In genomic region chr4:124434059-124435039, GRCm38 (mm10) we compare ENCODE assay signal across 12 mouse cellular contexts.
DNase-seq lines count a peak whose midpoint lies in the region; ATAC-seq lines count a peak whose summit lies in the region.
"Had no signal": no experiment of that assay in that cellular context is flagged by ENCODE, and none has a peak within 500 bp of the region (broad histone marks: within the 10 kb centered on the region; RNA-seq: fewer than 3 reads in every experiment).

No protein-coding gene starts in this region.

- H3K4me2 ChIP-seq in heart, embryonic 14.5 days (ENCODE audit: low read length) = peak overlapping the region; percentile 59
- H3K4me2 ChIP-seq in stomach, embryonic 15.5 days = peak overlapping the region; percentile 8; the same call in 1 of the 2 replicates
- H3K4me2 ChIP-seq in liver, embryonic 12.5 days = no peak overlapping the region

- peak overlapping the region; percentile 1 to 14; a peak in 2 of 4 replicates for H3K4me3 ChIP-seq in heart, embryonic 14.5 days (ENCODE audit: control insufficient read depth in 1 of 2, insufficient read depth in 1 of 2, low read depth in 1 of 2, low read length in 2 of 2)
- no peak overlapping the region for H3K4me3 ChIP-seq in stomach, embryonic 15.5 days (replicated peaks)
- no peak overlapping the region for H3K4me3 ChIP-seq in liver, embryonic 12.5 days

- peak; percentile 59 for DNase-seq in testis, postnatal 10 days (ENCODE audit: low spot score)
- no peak for DNase-seq in testis, postnatal 14 days (ENCODE audit: low spot score)
- peak; percentile 45 for DNase-seq in kidney, postnatal 10 days
- DNase-seq in T-cell, adult 2 months (ENCODE audit: low spot score) = no peak
- DNase-seq in layer of hippocampus, postnatal 14 days (ENCODE audit: low spot score in 2 of 2) = no peak
- DNase-seq: cerebellum, postnatal 25 days; right cerebral cortex, postnatal 14 days had no signal

- peaks cover 4% of the 10 kb centered on the region; the same call in 1 of the 2 replicates for H3K27me3 ChIP-seq in heart, embryonic 14.5 days (ENCODE audit: control insufficient read depth, insufficient read depth, low read length)
- no peaks in the 10 kb centered on the region for H3K27me3 ChIP-seq in stomach, embryonic 15.5 days (replicated peaks)
- peaks cover 31% of the 10 kb centered on the region for H3K27me3 ChIP-seq in liver, embryonic 12.5 days (replicated peaks)

- 6% methylated on average over 23 of the region's 25 CpGs for WGBS in heart, embryonic 14.5 days
- WGBS in stomach, embryonic 15.5 days = 16% methylated on average over 24 of the region's 25 CpGs
- WGBS in liver, embryonic 12.5 days (ENCODE audit: insufficient replicate concordance) = 8% methylated on average over 21 of the region's 25 CpGs

- H3K27ac ChIP-seq in heart, embryonic 14.5 days (replicated peaks in 1 of 2; ENCODE audit: control insufficient read depth in 1 of 2, insufficient read depth in 1 of 2, low read depth in 2 of 2, low read length in 2 of 2) = 0 out of 4 replicates have a peak overlapping the region, but pooled peaks of 1 of the 2 experiments have one; percentile 19
- H3K27ac ChIP-seq in stomach, embryonic 15.5 days = no peak overlapping the region
- no peak overlapping the region for H3K27ac ChIP-seq in liver, embryonic 12.5 days
- H3K27ac ChIP-seq: macrophage had no signal

- H3K9ac ChIP-seq in heart, embryonic 14.5 days (ENCODE audit: low read length) = 0 out of 2 replicates have a peak overlapping the region, but pooled peaks have one; percentile 30
- H3K9ac ChIP-seq in stomach, embryonic 15.5 days = no peak overlapping the region
- no peak overlapping the region for H3K9ac ChIP-seq in liver, embryonic 12.5 days

- no peaks in the 10 kb centered on the region for H3K9me3 ChIP-seq in heart, embryonic 14.5 days (ENCODE audit: control insufficient read depth, low read length)
- no peaks in the 10 kb centered on the region for H3K9me3 ChIP-seq in stomach, embryonic 15.5 days
- H3K9me3 ChIP-seq in liver, embryonic 12.5 days (replicated peaks) = no peaks in the 10 kb centered on the region

- H3K36me3 ChIP-seq in heart, embryonic 14.5 days (ENCODE audit: control insufficient read depth, insufficient read depth, low read length) = no peaks in the 10 kb centered on the region
- no peaks in the 10 kb centered on the region for H3K36me3 ChIP-seq in stomach, embryonic 15.5 days
- H3K36me3 ChIP-seq in liver, embryonic 12.5 days = no peaks in the 10 kb centered on the region

- peak; percentile 45 for ATAC-seq in heart, embryonic 14.5 days (ENCODE audit: insufficient number of reproducible peaks, insufficient read depth, low FRiP score, low read depth)
- no peak for ATAC-seq in stomach, embryonic 15.5 days (ENCODE audit: insufficient read depth, low FRiP score, low read depth)
- ATAC-seq in liver, embryonic 12.5 days = no peak
- ATAC-seq: intestine, embryonic 16.5 days had no signal

- peaks cover 8 to 12% of the 10 kb centered on the region in 2 experiments for H3K4me1 ChIP-seq in heart, embryonic 14.5 days (ENCODE audit: control insufficient read depth in 2 of 2, insufficient read depth in 2 of 2, low read length in 2 of 2)
- peaks cover 5% of the 10 kb centered on the region; the same call in 1 of the 2 replicates for H3K4me1 ChIP-seq in stomach, embryonic 15.5 days
- H3K4me1 ChIP-seq in liver, embryonic 12.5 days = 0 out of 2 replicates have a peak, but pooled peaks cover 5% of the 10 kb centered on the region

Comparison
In these comparisons a context has a peak if more than half of its experiments do, and no peak if none do; other contexts are left out.
1. DNase-seq: peak in testis, postnatal 10 days (single experiment) and kidney, postnatal 10 days (single experiment); none in testis, postnatal 14 days (single experiment), T-cell, adult 2 months (single experiment) and layer of hippocampus, postnatal 14 days (0 of 2).
2. H3K4me3 ChIP-seq: peak in heart, embryonic 14.5 days (2 of 2); none in stomach, embryonic 15.5 days (single experiment) and liver, embryonic 12.5 days (single experiment).